Mouse (Mus musculus) lung, adult 2 months (tissue): Measurements from ENCODE around the gene Litaf. TPM values are rescaled to one million over a fixed set of nuclear protein-coding genes. Genes with fewer than 3 reads are reported as not detected.

Experiments used
- DNase-seq: peaks from one replicate; pipeline ENCODE4 v3.0.0; 2022
- H3K4me1 ChIP-seq: fragments of 200-500 bp; 2 replicates; pipeline ENCODE4 v1.6.1; 2011; ENCODE audit warnings: low read length; ENCODE audit not compliant: control insufficient read depth, insufficient read depth
- H3K4me3 ChIP-seq: fragments of 200-500 bp; replicated peaks from 2 replicates; pipeline ENCODE3; 2011; ENCODE audit warnings: low read depth, mild to moderate bottlenecking, control low read depth, low read length; ENCODE audit errors: extremely low read depth
- CTCF ChIP-seq: fragments of 200-500 bp; IDR thresholded peaks from 2 replicates; pipeline ENCODE4 v1.5.1; 2011; ENCODE audit warnings: mild to moderate bottlenecking, low read length, control low read depth; ENCODE audit not compliant: insufficient read depth
- POLR2A ChIP-seq: fragments of 200-500 bp; IDR thresholded peaks from 2 replicates; pipeline ENCODE4 v1.6.1; 2011; ENCODE audit warnings: low read depth, mild to moderate bottlenecking, control low read depth, low read length, borderline replicate concordance; ENCODE audit errors: extremely low read depth
- WGBS: fragments of 180-500 bp; shearing (Covaris S2); methylation state at CpG from one replicate; pipeline ENCODE4 v1.1.7; 2018; 5-methylcytosine and 5-hydroxymethylcytosine counted together
- polyA plus RNA-seq: library from polyadenylated mRNA; depleted of rRNA; stranded (reverse); fragments of >200 nt; gene quantifications from 2 replicates; pipeline ENCODE4 v1.2.3, GENCODE M21; 2012; rRNA removed

Gene Litaf
- polyA plus RNA-seq, result 207 and 215 TPM in 2 replicates

DNA sequence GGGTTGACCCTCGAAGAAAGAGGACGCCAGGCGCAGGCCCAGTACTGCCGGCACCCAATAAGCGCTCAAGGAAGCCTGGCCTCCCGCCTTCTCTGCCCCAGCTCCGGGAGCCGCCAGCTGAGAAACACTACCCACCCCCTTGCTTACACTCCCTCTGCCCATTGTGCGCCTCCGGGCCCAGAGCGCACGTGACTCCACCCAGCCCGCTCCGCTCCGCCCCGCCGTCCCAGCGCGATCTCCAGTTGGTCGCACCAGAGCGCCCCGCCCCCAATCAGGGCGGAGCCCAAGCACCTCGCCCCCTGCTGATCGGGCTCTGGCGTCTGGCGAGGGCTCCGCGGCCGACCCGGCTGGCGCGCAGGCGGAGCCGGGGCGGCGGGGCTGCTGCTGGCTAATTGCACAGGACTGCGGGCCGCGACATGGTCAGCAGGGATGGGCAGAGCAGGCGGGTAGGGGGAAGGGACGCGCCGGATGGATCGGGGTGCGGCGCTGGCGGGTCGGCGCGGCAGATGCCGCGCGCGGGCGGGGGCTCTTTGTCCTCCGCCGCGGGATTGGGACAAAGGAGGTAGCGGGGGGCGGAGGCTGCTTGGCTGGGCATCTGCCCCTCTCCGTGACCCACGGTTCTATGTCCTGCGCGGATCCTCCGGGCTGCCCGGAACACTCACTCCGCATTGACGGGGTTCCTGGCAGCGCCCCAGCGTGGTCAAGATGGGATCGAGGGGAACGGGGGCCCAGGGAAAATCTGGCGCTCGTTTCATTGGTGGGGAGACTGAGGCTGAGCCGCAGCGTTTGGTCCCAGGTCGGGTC is at the start of gene Litaf:
TSS of gene Litaf (minus strand) at position 129 of the 804 bp plus-strand sequence.
- peaks cover 16% of the 10 kb centered on the region for H3K4me1 ChIP-seq

DNA sequence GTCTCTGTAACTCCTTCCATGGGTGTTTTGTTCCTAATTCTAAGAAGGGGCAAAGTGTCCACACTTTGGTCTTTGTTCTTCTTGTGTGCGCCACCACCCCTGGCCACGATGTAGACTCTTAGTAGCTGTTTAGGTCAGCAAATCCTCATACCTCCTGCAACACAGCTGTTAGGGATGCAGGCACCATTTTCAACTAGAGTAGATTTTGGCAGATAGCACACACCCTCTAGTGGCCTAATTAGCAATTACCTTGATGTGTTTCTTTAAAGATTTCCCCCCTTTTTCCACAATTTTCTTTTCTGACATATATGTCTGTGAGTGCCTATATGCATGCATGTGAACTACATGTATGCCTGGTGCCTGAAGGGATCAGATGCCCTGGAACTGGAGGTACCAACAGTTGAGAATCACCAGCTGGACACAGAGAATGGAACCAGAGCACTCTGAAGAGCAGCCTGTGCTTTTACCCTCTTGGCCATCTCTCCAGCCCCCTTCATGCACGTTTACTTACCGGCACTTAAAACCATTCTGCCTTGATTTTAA is 43.3 kb upstream of the Litaf start:
- Histone ChIP-seq H3K4me1 (no peaks in the 10 kb centered on the region), H3K4me3 (no peak overlapping the region)
- TF ChIP-seq POLR2A (no peak), CTCF (no peak)
- no peak for DNase-seq
- WGBS, result 55% methylated on average over 4 of the region's 4 CpGs

More for the DNA sequence above, at the start of gene Litaf:
- under 1% methylated on average over 78 of the region's 78 CpGs for WGBS
- DNase-seq, result peak; percentile 95
- peak within 1 kb of the TSS; percentile 81 for H3K4me3 ChIP-seq
- TF ChIP-seq CTCF, result no peak
- TF ChIP-seq POLR2A, result peak; percentile 71

DNA sequence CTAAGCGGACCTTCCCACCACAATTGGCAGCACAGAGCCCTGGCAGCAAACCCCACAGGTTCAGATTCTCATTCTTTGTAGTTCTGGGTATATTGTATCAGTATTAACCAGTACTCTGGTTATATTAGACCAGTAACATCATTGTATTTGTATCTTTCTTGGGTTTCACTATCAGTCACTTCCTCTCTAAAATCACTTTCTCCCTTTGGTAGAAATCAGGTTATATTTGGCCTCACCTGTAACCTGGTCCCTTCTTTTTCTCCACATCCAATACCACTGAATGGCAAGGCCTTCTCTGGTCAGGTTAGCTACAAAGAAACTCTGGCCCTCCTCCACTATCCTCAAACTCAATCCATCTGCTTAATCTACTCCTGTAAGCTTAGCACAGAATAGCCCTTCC is 38.9 kb upstream of the Litaf start:
- Histone ChIP-seq H3K4me3 (no peak overlapping the region), H3K4me1 (no peaks in the 10 kb centered on the region)
- no peak for TF ChIP-seq CTCF
- TF ChIP-seq POLR2A, result no peak
- DNase-seq, result no peak
- 88% methylated on average over 1 of the region's 1 CpGs for WGBS

DNA sequence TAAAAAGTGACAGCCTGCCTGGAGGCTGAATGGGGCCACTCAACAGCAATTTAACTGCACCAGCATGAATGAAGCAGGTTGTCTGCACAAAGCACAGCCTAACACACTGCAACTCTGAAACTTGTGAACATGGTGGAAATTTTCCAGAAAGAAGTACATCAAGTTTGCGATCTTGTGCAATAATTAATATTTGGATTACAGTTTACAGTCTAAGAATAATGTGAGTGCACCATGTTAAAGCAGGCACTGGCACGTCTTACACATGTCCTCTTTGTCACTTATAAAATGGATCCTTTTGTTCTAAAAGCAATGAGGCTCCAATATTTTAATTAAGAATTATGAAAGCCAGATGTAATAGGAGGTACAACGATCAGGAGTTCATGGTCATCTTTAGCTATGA is 31.3 kb upstream of the Litaf start:
- TF ChIP-seq CTCF (no peak), POLR2A (no peak)
- no peak overlapping the region for H3K4me3 ChIP-seq
- WGBS, result 86% methylated on average over 3 of the region's 3 CpGs
- no peak for DNase-seq
- H3K4me1 ChIP-seq, result no peaks in the 10 kb centered on the region; the same call in 1 of the 2 replicates

DNA sequence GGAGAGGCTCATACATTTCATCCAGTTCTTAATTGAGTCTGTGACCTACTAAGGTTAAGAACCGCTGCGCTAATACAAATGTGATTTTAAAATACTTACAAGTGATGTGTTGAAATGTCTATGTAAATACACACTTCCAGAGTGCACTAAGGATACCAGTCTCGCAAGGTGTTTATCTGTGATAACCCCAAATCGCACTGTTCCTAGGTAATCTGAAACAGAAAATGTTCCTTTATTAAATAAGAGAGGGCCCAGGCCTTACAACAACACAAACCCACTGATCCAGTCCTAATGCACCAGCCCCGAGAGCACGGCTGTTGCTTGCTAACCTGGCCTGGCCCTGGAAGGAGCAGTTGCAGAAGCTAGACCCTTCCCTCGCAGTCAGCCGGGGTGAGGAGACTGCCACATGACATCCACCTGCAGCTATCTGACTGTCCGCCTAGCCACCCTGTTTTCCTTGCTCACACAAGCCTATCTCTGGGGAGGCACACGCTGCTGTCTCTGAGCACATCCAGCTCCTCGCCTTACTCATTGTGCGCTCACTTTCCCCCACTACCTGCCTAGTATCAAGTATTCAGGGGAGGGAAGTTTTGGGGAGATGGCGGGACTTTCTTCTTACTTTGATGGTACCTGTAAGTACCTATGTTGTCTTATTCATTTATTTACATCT is 27.9 kb upstream of the Litaf start:
- no peak for TF ChIP-seq CTCF
- TF ChIP-seq POLR2A, result no peak
- WGBS, result 83% methylated on average over 13 of the region's 13 CpGs
- peaks cover 4% of the 10 kb centered on the region; the same call in 1 of the 2 replicates for H3K4me1 ChIP-seq
- no peak overlapping the region for H3K4me3 ChIP-seq
- no peak for DNase-seq

DNA sequence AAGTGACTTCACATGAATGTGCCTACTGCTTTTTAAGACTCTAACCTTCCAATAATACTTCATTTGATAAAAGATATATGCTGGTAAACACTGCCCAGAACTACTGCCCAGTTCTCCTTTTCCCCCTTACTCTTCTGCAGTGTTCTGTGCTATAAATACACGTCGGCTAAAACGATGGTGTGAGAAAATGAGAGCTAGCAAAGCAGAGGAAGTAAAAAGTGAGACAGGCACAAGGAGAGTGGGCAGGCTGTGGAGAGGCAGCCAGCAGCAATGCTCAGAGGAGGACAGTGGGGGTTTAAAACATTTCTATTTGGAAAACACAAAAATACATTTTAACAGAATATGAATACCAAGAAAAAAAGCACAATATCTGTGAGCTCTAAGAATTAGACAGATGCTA is 26.6 kb upstream of the Litaf start:
- no peak for DNase-seq
- WGBS, result 22% methylated on average over 3 of the region's 3 CpGs

DNA sequence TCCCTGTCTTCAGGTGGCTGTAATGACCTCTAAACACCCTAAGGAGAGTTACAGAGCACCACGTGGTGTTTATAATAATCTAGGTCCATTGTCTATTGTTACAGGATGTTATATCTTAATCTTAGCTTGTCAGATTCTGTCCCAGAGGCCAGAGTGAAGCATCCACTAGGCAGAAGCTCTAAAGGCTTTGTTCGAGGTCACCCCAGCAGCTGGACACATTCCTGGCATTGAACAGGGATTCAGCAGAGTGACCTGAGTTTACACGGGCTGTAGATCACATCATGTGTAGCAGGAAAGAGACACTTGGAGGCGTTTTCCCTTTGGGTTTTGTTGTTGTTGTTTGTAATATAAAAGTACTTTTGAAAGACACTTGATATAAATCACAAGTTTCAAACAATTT is 26.1 kb upstream of the Litaf start:
- Histone ChIP-seq H3K4me3 (no peak overlapping the region), H3K4me1 (peaks cover 4% of the 10 kb centered on the region; the same call in 1 of the 2 replicates)
- TF ChIP-seq POLR2A (no peak), CTCF (no peak)
- 39% methylated on average over 4 of the region's 4 CpGs for WGBS
- no peak for DNase-seq

More for the DNA sequence above, 26.6 kb upstream of the Litaf start:
- Histone ChIP-seq H3K4me1 (peaks cover 4% of the 10 kb centered on the region; the same call in 1 of the 2 replicates), H3K4me3 (no peak overlapping the region)
- TF ChIP-seq POLR2A (no peak), CTCF (no peak)

DNA sequence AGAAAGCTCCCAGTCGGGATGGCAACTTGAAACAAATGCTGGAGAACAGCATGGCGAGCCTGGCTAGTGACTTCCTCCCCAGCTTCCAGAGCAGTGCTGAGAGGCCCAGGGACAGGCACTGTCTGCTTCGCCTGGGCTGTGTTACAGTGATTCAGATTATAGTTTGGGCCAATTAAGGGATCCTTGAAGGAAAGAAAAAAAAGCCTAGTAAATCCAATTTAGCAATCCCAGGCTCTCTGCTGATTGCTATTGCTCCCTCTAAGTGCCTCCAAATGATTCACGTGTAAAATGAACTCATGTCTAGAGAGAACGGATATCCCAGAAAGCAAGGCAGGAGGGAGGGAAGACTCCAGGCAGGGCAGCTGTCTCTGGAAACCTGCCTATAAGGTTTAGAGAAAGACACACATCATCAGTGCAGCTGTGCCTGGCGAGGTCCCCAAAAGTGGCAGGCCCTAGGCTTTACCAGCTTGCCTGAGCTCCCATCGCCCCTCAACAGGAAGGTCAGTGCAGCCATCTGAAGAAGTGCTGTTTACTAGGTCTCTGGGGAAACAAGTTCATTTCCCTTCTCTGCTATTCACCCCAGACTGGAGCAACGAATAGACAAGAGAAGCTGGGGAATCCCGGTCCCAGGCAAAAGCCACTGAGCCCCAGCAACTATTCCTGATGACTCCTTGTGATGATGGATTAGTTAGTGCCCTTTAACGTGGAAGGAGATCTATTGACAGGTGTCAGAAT is 25.0 kb upstream of the Litaf start:
- WGBS, result 72% methylated on average over 10 of the region's 10 CpGs
- no peak overlapping the region for H3K4me3 ChIP-seq
- TF ChIP-seq POLR2A (no peak), CTCF (no peak)
- DNase-seq, result no peak
- peaks cover 4% of the 10 kb centered on the region; the same call in 1 of the 2 replicates for H3K4me1 ChIP-seq
